Mouse (Mus musculus) cerebellum, adult 11 months (tissue): ENCODE measurements around the gene Ccl11.

ENCODE experiments used
- DNase-seq: peaks from one replicate; pipeline ENCODE4 v3.0.0; 2022

Ccl11 gene

DNA sequence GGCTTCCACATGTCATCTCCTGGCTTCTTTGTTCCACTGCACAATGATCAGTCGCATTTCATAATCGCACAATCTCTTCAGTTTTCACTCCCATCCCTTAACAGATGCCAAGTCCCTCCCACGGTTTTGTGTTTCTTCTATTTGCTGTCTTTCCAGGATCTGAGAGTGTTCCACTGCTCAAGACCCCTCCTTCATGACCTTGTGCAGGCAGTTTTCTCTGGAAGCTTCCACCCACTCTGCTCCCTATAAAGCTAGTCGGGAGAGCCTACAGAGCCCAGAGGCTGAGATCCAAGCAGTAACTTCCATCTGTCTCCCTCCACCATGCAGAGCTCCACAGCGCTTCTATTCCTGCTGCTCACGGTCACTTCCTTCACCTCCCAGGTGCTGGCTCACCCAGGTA lies at the start of gene Ccl11:
TSS of gene Ccl11 (plus strand) at position 178 of the 400 bp plus-strand sequence.
- no peak for DNase-seq

DNA sequence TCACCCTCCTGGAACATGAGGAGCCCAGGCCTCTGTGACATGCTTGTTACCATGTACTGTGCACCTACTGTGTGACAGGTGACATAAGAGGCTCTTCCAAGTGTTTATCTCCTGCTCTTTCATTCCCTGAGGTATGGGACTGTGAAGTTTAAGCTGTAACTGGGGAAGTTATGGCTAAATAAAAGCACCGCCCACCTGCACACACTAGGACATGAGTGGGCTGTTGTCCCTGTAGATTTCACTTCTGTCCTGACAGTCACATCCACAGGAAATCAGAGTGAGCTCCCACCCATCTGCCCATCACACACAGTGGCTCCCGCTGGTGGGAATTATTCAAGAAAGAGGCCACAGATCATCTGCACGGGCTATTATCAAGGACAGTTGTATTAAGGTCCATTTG lies 47.5 kb upstream of the Ccl11 start:
- DNase-seq, result no peak

GRCm38 (mm10) chr11:82011411-82012193 lies 46.0 kb upstream of the Ccl11 start:
- no peak for DNase-seq

- no peak for DNase-seq
Observed at GRCm38 (mm10) chr11:82013756-82014155, 43.9 kb upstream of the Ccl11 start.

GRCm38 (mm10) chr11:82015066-82015465 lies 42.6 kb upstream of the Ccl11 start:
- DNase-seq, result no peak

DNA sequence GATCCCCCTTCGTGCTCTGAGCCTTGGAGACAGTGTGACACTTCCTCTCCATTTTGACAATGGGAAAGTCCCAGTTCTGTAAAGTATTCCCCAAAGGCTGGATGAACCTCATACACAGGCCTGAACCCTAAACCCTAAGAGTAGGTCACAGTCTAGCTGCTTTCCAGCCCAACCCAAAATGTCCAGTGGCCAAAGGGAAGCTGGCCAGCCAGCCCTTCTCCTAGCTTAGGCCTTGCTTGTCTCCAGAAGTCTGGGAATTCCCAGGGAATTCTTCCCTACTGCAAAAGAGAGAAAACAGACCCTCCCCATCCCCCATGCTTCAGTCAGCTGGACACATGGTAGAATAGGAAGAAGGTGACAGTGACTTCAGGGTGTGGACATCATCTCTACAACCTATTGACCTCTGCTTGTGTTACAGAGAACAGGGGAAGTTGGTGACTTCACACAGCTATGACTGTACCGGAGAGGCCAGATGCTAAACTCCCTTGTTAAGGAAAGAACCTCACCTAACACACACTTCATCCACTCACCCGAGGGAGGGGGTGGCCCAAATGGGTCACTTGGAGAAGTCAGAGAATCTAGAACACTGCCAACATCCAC lies 41.3 kb upstream of the Ccl11 start:
- no peak for DNase-seq

GRCm38 (mm10) chr11:82019389-82019788 lies 38.2 kb upstream of the Ccl11 start:
- DNase-seq, result no peak

DNA sequence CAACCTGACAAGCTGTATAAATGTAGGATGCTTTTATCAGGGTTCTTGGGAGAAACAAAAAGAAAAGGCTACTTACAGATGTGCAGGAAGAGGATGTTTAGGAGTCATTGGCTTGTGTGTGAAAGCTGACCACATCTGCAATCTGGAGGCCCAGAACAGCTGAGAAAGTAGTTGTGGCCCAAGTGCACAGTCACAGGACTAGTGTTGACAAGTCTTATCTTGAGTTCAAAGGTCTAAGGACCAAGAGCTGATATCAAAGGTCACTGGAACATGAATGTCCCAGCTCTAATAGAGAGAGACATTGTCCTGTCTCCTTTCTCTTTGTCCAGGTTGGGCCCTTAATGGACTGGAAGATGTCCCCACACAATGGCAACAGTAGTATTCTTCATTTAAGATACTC lies 37.8 kb upstream of the Ccl11 start:
- DNase-seq, result no peak

DNA sequence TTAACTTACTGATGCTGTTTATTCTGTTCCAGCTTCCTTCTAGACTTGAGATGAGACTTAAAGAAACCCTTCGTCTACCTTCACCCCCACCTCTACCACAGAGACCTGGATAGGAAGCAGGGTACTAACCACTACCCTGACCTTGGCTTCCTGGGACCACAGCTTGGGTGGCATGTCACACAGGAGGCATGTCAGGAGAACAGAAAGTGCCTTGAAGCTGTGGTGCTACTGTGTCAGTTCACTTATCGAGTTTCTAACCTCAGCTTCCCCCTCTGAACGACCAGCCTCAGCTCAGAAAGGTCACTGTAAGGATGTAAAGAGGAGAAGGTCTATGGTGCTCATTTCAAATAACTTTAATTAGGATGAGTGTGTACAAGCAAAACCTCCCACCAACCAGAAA lies 36.2 kb upstream of the Ccl11 start:
- no peak for DNase-seq

GRCm38 (mm10) chr11:82022504-82023056 lies 35.0 kb upstream of the Ccl11 start:
- no peak for DNase-seq

- no peak for DNase-seq
Observed at GRCm38 (mm10) chr11:82023769-82024168, 33.9 kb upstream of the Ccl11 start.

GRCm38 (mm10) chr11:82030171-82030570 lies 27.5 kb upstream of the Ccl11 start:
- no peak for DNase-seq

- DNase-seq, result no peak
Observed at GRCm38 (mm10) chr11:82032136-82032535, 25.5 kb upstream of the Ccl11 start.

DNA sequence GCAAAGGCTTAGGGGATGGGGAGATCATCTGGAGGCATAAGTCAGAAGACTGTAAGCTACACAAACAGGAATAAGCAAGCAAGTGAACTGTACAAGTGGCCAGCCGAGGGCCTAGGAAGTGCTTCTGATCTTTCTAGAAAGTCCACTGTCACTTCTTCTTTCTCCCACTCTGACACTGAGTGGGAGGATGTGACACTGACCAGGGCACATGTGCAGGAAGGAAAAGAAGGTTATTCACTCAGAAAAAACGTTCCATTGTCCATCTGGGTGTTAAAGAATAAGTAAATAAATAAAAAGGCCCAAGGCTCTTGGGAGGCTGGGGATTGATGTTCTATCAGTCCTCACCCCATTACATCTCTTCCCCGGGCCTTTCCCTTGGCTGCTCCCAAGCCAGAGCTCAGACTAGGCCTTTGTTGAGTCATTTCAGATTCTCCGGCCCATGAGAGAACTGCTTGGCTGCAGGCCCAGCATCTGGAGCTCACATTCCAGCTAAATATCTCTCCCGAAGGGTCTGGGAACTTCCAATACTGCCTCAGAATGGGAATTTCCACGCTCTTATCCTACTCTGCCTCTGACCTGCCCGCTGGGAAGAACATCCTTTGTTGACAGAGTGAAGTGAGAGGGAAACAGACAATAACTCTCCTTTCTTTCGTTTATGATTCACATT lies 24.8 kb upstream of the Ccl11 start:
- DNase-seq, result no peak

DNA sequence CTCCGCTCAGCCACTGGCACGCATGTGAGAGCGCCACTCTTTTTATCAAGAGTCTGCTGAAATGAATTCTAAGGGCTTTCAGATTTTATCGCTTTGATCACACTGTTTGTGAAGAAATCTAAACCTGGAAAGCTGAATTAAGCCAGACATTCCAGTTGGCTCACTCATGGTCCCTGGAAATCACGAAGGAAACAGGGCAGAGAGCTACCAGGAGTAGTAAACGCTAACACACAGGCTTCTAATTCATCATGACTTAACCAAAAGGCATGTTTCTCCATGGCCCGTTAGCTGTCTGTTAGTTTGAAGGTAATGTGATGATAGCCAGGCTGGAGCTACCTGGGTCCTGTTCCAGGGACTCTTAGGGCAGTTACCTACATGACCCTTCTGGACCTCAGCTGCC lies 23.2 kb upstream of the Ccl11 start:
- no peak for DNase-seq

GRCm38 (mm10) chr11:82035356-82035755 lies 22.3 kb upstream of the Ccl11 start, which contains the start of gene Ccl2:
TSS of gene Ccl2 (plus strand) at chr11:82035571.
- DNase-seq, result peak; percentile 11

GRCm38 (mm10) chr11:82035857-82036256 lies 21.8 kb upstream of the Ccl11 start:
- no peak for DNase-seq

DNA sequence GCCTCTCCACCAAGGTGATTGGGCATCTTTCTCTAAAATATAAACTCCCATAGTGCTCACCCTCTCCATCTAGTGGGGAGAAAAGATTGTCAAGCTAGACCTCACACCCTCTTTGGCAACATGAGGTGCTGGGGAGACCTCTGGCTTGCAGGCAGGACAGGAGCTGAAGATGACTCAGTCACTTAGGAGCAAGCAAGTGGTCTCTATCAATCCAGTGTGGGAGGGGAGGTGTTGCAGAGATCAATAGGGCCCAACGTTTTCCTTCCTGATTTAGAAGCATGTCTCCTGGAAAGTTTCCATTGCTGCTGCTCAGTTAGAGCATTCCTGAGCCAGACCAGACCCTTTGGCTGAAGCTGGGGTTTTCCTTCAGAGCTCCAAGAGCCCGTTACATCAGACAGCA lies 19.1 kb upstream of the Ccl11 start, which contains the start of gene Gm17268:
TSS of gene Gm17268 (minus strand) at position 28 of the 400 bp plus-strand sequence.
- DNase-seq, result no peak

- DNase-seq, result no peak
Observed at GRCm38 (mm10) chr11:82039132-82039660, 18.4 kb upstream of the Ccl11 start.

DNA sequence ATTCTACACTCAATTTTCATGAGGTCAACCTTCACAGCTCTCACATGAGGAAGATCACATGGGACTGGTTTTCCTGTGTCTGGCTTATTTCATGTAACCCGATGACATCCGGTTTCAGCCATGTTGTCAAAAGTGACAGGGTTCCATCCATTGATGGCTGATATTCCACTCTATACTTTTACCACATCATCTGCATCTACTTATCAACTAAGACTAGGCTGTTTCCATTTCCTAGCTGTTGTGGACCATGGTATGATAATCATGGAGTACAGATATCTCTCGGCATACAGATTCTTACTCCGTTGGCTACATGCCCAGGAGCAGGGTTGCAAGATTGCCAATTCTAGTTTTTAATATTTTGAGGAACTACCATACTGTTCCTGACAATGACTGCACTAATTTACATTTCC lies 15.9 kb upstream of the Ccl11 start:
- no peak for DNase-seq

DNA sequence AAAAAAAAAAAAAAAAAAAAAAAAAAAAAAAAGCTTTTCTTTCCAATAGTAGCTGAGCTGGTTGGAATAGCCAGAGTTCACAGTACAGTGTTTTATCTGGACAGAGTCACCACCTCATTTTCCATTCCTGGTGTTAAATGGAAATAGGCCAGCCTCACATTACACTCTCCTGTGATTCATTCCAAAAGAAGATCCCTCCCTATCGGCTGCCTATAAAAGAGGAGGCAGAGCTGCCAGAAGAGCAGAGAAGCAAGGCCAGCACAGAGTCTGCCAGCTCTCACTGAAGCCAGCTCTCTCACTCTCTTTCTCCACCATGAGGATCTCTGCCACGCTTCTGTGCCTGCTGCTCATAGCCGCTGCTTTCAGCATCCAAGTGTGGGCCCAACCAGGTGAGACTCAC lies 12.2 kb upstream of the Ccl11 start, which contains the start of gene Ccl7:
TSS of gene Ccl7 (plus strand) at position 242 of the 400 bp plus-strand sequence.
- no peak for DNase-seq

GRCm38 (mm10) chr11:82047746-82048415 lies 9.7 kb upstream of the Ccl11 start:
- DNase-seq, result no peak

- no peak for DNase-seq
Observed at GRCm38 (mm10) chr11:82053849-82054248, 3.8 kb upstream of the Ccl11 start.
